8 mouse cellular contexts compared by ENCODE assay signal in genomic region chr19:15800856-15801706, GRCm38 (mm10).
DNase-seq lines count a peak whose midpoint lies in the region; ATAC-seq lines count a peak whose summit lies in the region.

No protein-coding gene starts in this region.

- peak overlapping the region; percentile 49 for H3K9ac ChIP-seq in hindbrain, embryonic 14.5 days
- H3K9ac ChIP-seq in midbrain, embryonic 13.5 days (replicated peaks) = peak overlapping the region; percentile 48

- no peaks in the 10 kb centered on the region; the same call in 1 of the 2 replicates for H3K27me3 ChIP-seq in hindbrain, embryonic 14.5 days (ENCODE audit: control insufficient read depth, insufficient read depth, low read length)
- peaks cover 60% of the 10 kb centered on the region for H3K27me3 ChIP-seq in midbrain, embryonic 13.5 days

- peaks cover 22% of the 10 kb centered on the region for H3K4me1 ChIP-seq in hindbrain, embryonic 14.5 days (replicated peaks; ENCODE audit: control insufficient read depth, insufficient read depth, low read length)
- H3K4me1 ChIP-seq in midbrain, embryonic 13.5 days (replicated peaks) = peaks cover 44% of the 10 kb centered on the region

- intact Hi-C loops in left cerebral cortex, postnatal 4 days (cut with DNase I) = loop anchor here (5.0 kb wide), 3 partner anchors 184 to 1819 kb away; partner anchors contain the start of gene Tle4

- ATAC-seq in hindbrain, embryonic 14.5 days (ENCODE audit: low FRiP score) = peak; percentile 83
- ATAC-seq in midbrain, embryonic 13.5 days = peak; percentile 74

- peak overlapping the region; percentile 82 for H3K27ac ChIP-seq in hindbrain, embryonic 14.5 days
- peak overlapping the region; percentile 84 for H3K27ac ChIP-seq in midbrain, embryonic 13.5 days

- H3K4me3 ChIP-seq in hindbrain, embryonic 14.5 days (replicated peaks; ENCODE audit: low read length) = peak overlapping the region; percentile 17
- H3K4me3 ChIP-seq in midbrain, embryonic 13.5 days (replicated peaks) = peak overlapping the region; percentile 29

- 19% methylated on average over 16 of the region's 16 CpGs for WGBS in hindbrain, embryonic 14.5 days
- 16% methylated on average over 16 of the region's 16 CpGs for WGBS in midbrain, embryonic 13.5 days

- H3K9me3 ChIP-seq in hindbrain, embryonic 14.5 days (ENCODE audit: control insufficient read depth, low read length) = no peaks in the 10 kb centered on the region
- H3K9me3 ChIP-seq in midbrain, embryonic 13.5 days = no peaks in the 10 kb centered on the region

- H3K36me3 ChIP-seq in hindbrain, embryonic 14.5 days (replicated peaks; ENCODE audit: control insufficient read depth, insufficient read depth) = no peaks in the 10 kb centered on the region
- no peaks in the 10 kb centered on the region for H3K36me3 ChIP-seq in midbrain, embryonic 13.5 days

- peak overlapping the region; percentile 50 for H3K4me2 ChIP-seq in hindbrain, embryonic 14.5 days (replicated peaks)
- H3K4me2 ChIP-seq in midbrain, embryonic 13.5 days (replicated peaks) = peak overlapping the region; percentile 53

- peak; percentile 3 for DNase-seq in adrenal gland, postnatal 25 days
- peak; percentile 38 for DNase-seq in cerebellum, adult 9-11 months
- DNase-seq in frontal cortex, adult 2 months (ENCODE audit: extremely low spot score in 1 of 2, low spot score in 1 of 2) = peak; percentile 83 to 88
- DNase-seq in hindbrain, embryonic 14.5 days (ENCODE audit: low spot score) = peak; percentile 56
- peak; percentile 73 for DNase-seq in left cerebral cortex, postnatal 4 days
- peak; percentile 56 for DNase-seq in testis, postnatal 10 days (ENCODE audit: low spot score)
- no peak for DNase-seq in urinary bladder, postnatal 25 days (ENCODE audit: low spot score)
